Mouse (Mus musculus) lung, postnatal 0 days (tissue): ENCODE measurements around the gene Ptpn18. TPM values are rescaled to one million over a fixed set of nuclear protein-coding genes. Genes with fewer than 3 reads are reported as not detected.

ENCODE experiments used
- ATAC-seq: fragments of 200-750 bp; cut with Nextera tagmentation; 2 replicates; pipeline ENCODE4 v1.8.0; 2017; ENCODE audit warnings: moderate library complexity
- DNase-seq: peaks from one replicate; pipeline ENCODE4 v3.0.0-alpha.2; 2016; ENCODE audit warnings: low spot score
- H3K27ac ChIP-seq: fragments of 300-500 bp; sonication (generic); 2 replicates; pipeline ENCODE4 v1.5.1; 2014; ENCODE audit warnings: antibody characterized with exemption, mild to moderate bottlenecking, low read length, mixed read lengths
- H3K27me3 ChIP-seq: fragments of 300-500 bp; sonication (generic); replicated peaks from 2 replicates; pipeline ENCODE4 v1.6.1; 2014; ENCODE audit warnings: low read length, mixed read lengths; ENCODE audit not compliant: insufficient read depth
- H3K36me3 ChIP-seq: fragments of 300-500 bp; sonication (generic); 2 replicates; pipeline ENCODE4 v1.6.1; 2014; ENCODE audit warnings: low read length, mixed read lengths; ENCODE audit not compliant: insufficient read depth
- H3K4me1 ChIP-seq: fragments of 300-500 bp; sonication (generic); 2 replicates; pipeline ENCODE4 v1.6.1; 2014; ENCODE audit warnings: antibody characterized with exemption, low read depth, low read length, mixed read lengths; ENCODE audit not compliant: insufficient read depth
- H3K4me2 ChIP-seq: fragments of 300-500 bp; sonication (generic); replicated peaks from 2 replicates; pipeline ENCODE4 v1.6.1; 2014; ENCODE audit warnings: low read depth, mild to moderate bottlenecking, low read length, moderate library complexity, mixed read lengths
- H3K4me3 ChIP-seq: fragments of 300-500 bp; sonication (generic); 2 replicates; pipeline ENCODE4 v1.5.1; 2014; ENCODE audit warnings: low read depth, low read length
- H3K9ac ChIP-seq: fragments of 300-500 bp; sonication (generic); replicated peaks from 2 replicates; pipeline ENCODE4 v1.6.1; 2014; ENCODE audit warnings: low read depth, mild to moderate bottlenecking
- H3K9me3 ChIP-seq: fragments of 300-500 bp; sonication (generic); 2 replicates; pipeline ENCODE4 v1.6.1; 2016; ENCODE audit warnings: low read length, mixed read lengths
- CTCF ChIP-seq: IDR thresholded peaks from 2 replicates; pipeline ENCODE4 v1.5.1; 2016; ENCODE audit warnings: antibody characterized with exemption, mild to moderate bottlenecking
- EP300 ChIP-seq: IDR thresholded peaks from 2 replicates; pipeline ENCODE4 v1.6.1; 2016; ENCODE audit warnings: antibody characterized with exemption, mild to moderate bottlenecking, control low read depth
- WGBS: fragments of 180-500 bp; shearing (Covaris S2); extraction: QIAGEN DNeasy Blood & Tissue Kit; methylation state at CpG from one replicate; pipeline ENCODE4 v1.1.7; 2014; 5-methylcytosine and 5-hydroxymethylcytosine counted together
- polyA plus RNA-seq: library from polyadenylated mRNA; unstranded; fragments of >200 nt; fragmentation: Nextera tagmentation; extraction: Ambion mirVana; gene quantifications from 2 replicates; pipeline ENCODE4 v1.2.1, GENCODE M21; 2015

Gene Ptpn18
- polyA plus RNA-seq, 1 experiment from 2014 or later: 39.8 TPM

DNA sequence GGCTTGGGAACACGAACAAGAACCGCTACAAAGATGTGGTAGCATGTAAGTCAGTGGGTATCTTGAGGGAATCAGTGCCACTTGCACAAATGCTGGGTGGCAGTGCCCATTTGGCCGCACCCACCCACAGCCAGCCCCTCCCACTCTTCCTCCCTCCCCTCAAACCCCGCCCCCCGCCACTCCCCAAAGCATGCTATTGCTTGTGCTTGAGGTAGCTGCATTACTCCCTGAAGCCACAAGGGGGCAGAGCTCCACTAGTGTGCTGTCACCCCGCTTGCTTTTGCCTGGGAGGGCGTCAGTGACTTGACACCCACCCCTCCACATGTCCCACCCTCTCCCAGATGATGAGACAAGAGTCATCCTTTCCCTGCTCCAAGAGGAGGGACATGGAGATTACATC lies 3.2 kb downstream of the Ptpn18 start:
- Histone ChIP-seq H3K4me2 (no peak overlapping the region), H3K36me3 (no peaks in the 10 kb centered on the region), H3K27me3 (no peaks in the 10 kb centered on the region), H3K9me3 (no peaks in the 10 kb centered on the region), H3K9ac (no peak overlapping the region), H3K4me3 (no peak overlapping the region), H3K4me1 (0 out of 2 replicates have a peak, but pooled peaks cover 2% of the 10 kb centered on the region), H3K27ac (no peak overlapping the region)
- DNase-seq: peak; percentile 80
- WGBS: 18% methylated on average over 7 of the region's 7 CpGs
- TF ChIP-seq CTCF (peak; percentile 83), EP300 (no peak)
- ATAC-seq: peak; percentile 17; the same call in 1 of the 2 replicates

GRCm38 (mm10) chr1:34464310-34464817 lies 4.8 kb downstream of the Ptpn18 start:
- Histone ChIP-seq H3K4me1 (0 out of 2 replicates have a peak, but pooled peaks cover 2% of the 10 kb centered on the region), H3K36me3 (no peaks in the 10 kb centered on the region), H3K4me3 (no peak overlapping the region), H3K27ac (no peak overlapping the region), H3K9ac (no peak overlapping the region), H3K27me3 (no peaks in the 10 kb centered on the region), H3K9me3 (no peaks in the 10 kb centered on the region), H3K4me2 (no peak overlapping the region)
- 75% methylated on average over 8 of the region's 8 CpGs for WGBS
- DNase-seq: no peak
- no peak for ATAC-seq
- TF ChIP-seq EP300 (no peak), CTCF (no peak)

- no peaks in the 10 kb centered on the region for H3K9me3 ChIP-seq
- DNase-seq (no peak), ATAC-seq (peak; percentile 43; the same call in 1 of the 2 replicates)
- no peaks in the 10 kb centered on the region for H3K4me1 ChIP-seq
- H3K27ac ChIP-seq: no peak overlapping the region
- no peak overlapping the region for H3K4me2 ChIP-seq
- TF ChIP-seq EP300 (no peak), CTCF (no peak)
- H3K27me3 ChIP-seq: no peaks in the 10 kb centered on the region
- H3K4me3 ChIP-seq: no peak overlapping the region
- no peaks in the 10 kb centered on the region for H3K36me3 ChIP-seq
- 49% methylated on average over 6 of the region's 6 CpGs for WGBS
- H3K9ac ChIP-seq: no peak overlapping the region
Observed at GRCm38 (mm10) chr1:34465445-34465844, 5.9 kb downstream of the Ptpn18 start.

- TF ChIP-seq CTCF (no peak), EP300 (no peak)
- Histone ChIP-seq H3K4me2 (no peak overlapping the region), H3K27me3 (no peaks in the 10 kb centered on the region), H3K9me3 (no peaks in the 10 kb centered on the region), H3K9ac (no peak overlapping the region), H3K4me1 (no peaks in the 10 kb centered on the region), H3K27ac (no peak overlapping the region), H3K36me3 (no peaks in the 10 kb centered on the region), H3K4me3 (no peak overlapping the region)
- ATAC-seq: no peak
- WGBS: 24% methylated on average over 3 of the region's 3 CpGs
- DNase-seq: no peak
Observed at GRCm38 (mm10) chr1:34468051-34468450, 8.5 kb downstream of the Ptpn18 start.

GRCm38 (mm10) chr1:34468500-34468899 lies 8.9 kb downstream of the Ptpn18 start:
- H3K9me3 ChIP-seq: no peaks in the 10 kb centered on the region
- TF ChIP-seq EP300: no peak
- no peak for TF ChIP-seq CTCF
- DNase-seq (no peak), ATAC-seq (no peak)
- no peaks in the 10 kb centered on the region for H3K36me3 ChIP-seq
- 66% methylated on average over 4 of the region's 4 CpGs for WGBS
- H3K27me3 ChIP-seq: no peaks in the 10 kb centered on the region
- no peak overlapping the region for H3K27ac ChIP-seq
- no peak overlapping the region for H3K4me3 ChIP-seq
- no peak overlapping the region for H3K4me2 ChIP-seq
- no peak overlapping the region for H3K9ac ChIP-seq
- H3K4me1 ChIP-seq: no peaks in the 10 kb centered on the region

- 74% methylated on average over 5 of the region's 5 CpGs for WGBS
- Histone ChIP-seq H3K27ac (no peak overlapping the region), H3K36me3 (no peaks in the 10 kb centered on the region), H3K27me3 (no peaks in the 10 kb centered on the region), H3K9me3 (no peaks in the 10 kb centered on the region), H3K4me1 (no peaks in the 10 kb centered on the region), H3K9ac (no peak overlapping the region), H3K4me3 (no peak overlapping the region), H3K4me2 (no peak overlapping the region)
- no peak for DNase-seq
- ATAC-seq: no peak
- TF ChIP-seq CTCF (no peak), EP300 (no peak)
Observed at GRCm38 (mm10) chr1:34469801-34470200, 10.2 kb downstream of the Ptpn18 start.
